Mouse (Mus musculus) embryo, embryonic 11 days (tissue): ENCODE results near the gene Rnf157.
"Not testable (repeated sequence)": the region's sequence is repeated elsewhere in the genome, so short reads cannot be mapped to it uniquely, and the experiment has no call there.

ENCODE experiments used
- DNase-seq: peaks from one replicate; pipeline ENCODE4 v3.0.0-alpha.2; 2015

Rnf157 gene

DNA sequence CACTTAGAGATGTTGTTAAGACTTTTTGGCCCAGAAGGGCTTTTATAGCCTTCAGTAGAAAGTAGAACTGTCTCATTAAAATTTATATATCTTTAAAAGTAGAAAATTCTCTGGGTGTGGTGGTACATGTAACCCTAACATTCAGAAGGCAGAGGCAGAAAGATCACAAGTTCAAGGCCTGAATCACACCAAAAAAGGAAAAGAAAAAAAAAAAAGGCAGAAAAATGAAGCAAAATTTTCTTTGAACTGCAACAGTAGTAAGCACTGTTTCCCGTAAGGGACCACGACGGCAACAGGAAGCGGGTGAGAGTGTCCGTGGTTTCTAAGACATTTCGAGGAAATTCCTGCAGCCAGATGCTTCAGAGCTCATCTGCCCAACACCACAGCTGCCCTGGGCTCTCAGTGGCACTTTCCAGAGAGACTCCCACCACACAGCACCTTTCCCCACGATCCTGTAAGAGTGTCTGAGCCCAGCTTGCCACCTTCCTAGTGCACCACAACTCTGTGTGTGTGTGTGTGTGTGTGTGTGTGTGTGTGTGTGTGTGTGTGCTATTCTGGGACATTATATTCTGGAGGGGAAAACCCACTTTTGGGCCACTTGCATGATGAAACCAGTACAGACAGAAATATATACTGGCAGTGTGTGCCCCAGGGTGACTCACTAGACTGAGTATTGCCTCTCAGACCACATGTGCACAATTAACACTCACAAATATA, 35.7 kb downstream of the Rnf157 start:
- peak; percentile 9 for DNase-seq

DNA sequence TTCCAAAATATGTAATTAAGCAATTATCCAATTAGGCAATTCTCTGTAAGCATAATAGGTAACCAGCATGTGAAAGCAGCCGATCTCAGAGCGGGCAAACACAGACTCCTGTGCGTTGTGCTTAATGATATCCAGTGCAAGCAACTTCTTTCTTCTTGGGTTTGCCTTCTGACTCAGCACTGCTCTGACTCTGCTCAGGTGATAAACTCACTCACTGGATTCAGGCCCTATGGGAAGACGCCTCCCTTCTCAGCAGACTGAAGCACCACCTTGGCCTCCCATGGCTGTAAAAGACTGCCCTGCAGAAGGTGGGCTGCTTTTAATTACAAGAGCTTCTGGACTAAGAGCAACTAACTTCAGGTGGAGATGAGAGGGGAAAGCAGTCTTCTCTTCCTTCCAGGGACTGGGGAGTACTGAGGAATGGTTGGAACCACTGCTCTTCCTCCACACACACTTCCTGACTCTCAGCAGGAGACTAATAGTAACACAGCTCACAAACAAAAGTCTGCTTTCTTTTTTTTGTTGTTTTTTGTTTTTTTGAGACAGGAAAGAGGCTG, 40.9 kb downstream of the Rnf157 start:
- DNase-seq, result no peak

DNA sequence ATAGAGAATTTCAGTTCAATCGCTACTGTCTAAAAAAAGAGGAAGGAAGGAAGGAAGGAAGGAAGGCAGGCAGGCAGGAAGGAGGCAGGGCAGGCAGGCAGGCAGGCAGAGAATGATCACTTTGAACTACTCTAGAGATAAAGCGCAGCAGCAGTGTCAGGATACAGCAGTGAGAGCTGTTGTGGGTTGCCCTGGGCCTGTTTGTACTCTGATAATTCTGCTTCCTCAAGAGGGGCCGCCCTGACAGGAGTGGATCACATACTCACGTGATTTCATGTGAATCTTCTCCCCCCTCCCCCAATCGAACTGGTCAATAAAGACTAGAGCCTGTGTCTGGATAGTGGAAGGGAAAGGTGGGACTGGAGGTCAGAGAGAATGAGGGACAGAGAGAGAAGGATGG, 43.2 kb downstream of the Rnf157 start:
- no peak for DNase-seq

DNA sequence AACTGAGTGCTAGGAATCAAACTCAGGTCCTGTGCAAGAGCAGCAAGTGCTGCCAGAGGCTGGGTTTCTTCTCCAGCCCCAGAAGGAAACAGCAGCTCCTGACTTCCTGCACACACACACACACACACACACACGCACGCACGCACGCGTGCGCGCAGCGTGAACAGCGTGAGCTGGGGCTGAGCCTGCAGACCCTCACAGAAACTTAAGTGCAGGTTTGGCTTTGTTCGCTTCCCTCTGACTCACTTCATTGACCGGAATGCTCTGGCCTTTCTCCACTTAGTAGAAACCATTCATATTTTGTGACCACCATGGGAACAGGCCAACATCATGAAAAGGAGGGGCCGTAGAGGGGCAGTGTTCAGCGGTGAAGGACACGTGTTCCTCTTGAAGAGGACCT, 43.8 kb downstream of the Rnf157 start:
- no peak for DNase-seq

DNA sequence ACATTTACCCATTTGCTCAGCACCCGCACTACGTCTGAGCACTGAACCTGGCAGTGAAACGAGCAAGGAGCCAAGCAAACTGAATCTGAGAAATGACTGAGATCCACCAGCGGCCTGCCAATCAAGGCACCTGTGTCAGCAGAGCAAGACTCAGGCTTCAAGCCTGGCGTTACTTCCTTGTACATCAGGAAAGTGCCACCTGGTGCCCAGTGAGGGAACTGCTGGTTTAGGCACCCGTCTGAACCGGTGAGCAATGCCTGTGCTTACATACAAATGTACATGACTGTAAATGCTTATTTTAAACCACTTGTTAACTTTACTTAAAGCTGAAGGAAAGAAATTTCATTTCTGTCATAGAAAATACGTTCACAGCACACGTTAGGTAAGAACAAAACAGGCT, 44.7 kb downstream of the Rnf157 start:
- DNase-seq, result peak; percentile 90

DNA sequence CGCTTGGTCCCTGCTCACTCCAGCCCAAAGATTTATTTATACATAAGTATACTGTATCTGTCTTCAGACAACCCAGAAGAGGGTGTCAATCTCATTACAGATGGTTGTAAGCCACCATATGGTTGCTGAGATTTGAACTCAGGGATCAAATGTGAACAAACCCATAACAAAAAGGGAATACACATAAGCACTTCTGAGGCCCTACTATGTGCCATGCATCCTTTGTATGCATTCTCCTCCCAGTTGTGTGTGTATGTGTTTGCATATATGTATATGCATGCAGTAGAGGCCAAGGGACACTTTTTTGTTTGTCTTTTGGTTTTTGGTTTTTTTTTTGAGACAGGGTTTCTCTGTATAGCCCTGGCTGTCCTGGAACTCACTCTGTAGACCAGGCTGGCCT, 46.2 kb downstream of the Rnf157 start:
- no peak for DNase-seq

DNA sequence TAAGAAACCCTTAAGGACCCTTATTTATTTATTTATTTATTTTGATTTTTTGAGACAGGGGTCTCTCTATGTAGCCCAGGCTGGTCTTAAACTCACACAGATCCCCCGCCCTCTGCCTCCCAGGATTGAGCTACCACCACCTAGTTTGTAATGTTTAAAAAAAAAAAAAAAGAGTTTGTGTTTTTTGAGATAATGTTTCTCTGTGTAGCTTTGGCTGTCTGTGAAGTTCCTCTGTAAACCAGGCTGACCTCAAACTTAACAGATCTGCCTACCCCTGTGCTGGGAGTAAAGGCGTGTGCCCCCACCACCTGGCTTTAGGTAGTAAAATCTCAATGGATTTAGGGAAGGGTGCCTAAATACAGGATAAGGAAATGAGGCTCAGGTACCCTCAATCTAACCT, 46.7 kb downstream of the Rnf157 start:
- DNase-seq, result no peak

DNA sequence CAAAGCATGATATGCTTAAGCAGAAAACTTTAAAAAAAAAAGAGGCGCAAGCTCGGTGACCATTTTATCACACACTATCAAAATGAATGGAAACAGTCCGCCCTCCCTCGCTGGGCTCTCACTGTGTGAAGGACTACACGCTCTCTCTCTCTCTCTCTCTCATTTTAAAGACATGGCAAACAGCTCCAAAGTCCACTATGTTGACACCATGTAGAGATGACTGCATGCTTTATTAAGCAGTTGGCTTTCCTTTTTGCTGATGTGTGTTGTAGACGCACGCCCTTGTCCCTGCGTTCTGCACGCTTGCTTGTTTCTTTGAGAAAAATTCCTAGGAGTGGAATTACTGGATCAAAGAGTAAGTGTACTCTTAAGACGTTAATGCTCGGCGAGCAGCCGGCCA, 47.4 kb downstream of the Rnf157 start:
- no peak for DNase-seq

DNA sequence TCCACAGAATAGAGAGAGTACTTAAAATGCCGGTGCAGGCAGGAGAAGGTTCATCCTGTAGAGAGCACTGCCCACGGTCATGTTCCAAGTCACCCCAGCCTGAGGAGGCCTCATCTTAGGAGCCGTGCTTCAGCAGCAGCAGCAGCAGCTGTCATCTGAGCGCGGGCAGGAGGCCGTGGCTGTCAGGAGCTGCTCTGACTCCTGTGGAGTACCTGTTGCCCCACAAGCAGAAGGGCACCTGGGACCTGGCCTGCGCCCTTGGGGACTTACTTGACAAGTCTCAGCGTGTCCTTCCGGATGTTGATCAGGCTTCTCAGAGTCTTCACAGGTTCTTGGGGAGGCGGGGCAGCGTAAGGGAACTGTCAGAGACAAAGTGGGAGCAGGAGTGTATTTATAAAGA, 50.8 kb downstream of the Rnf157 start:
- no peak for DNase-seq

DNA sequence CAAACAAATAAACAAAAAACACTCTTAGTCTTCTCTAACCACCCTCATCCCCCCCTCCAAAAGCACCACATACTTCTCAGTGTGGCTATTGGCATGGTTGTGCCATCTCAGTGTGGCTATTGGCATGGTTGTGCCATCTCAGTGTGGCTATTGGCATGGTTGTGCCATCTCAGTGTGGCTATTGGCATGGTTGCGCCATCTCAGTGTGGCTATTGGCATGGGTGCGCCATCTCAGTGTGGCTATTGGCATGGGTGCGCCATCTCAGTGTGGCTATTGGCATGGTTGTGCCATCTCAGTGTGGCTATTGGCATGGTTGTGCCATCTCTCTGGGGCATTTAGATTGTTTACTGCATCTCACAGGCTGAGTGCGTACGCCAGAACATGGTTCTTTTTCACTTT, 51.9 kb downstream of the Rnf157 start:
- DNase-seq, result not testable (repeated sequence)

DNA sequence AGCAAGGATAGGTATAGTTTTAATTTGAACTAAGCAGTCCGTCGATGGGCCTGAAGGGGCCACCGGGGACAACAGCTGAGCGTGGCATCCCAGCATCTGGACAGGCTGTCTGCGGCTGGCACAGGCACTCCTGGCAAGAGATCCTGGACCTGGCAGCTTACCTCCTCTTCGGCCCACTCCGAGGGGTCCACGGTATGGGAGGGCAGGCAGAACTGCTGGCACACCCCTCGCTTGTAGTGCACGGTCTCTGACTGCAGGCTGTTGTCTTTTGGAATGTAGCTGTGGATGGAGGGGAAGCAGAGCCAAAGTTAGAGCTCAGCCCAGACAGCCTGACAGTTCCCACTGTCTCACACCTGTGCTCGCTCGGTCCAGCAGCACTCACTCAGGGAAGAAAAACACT, 53.2 kb downstream of the Rnf157 start:
- DNase-seq, result no peak

DNA sequence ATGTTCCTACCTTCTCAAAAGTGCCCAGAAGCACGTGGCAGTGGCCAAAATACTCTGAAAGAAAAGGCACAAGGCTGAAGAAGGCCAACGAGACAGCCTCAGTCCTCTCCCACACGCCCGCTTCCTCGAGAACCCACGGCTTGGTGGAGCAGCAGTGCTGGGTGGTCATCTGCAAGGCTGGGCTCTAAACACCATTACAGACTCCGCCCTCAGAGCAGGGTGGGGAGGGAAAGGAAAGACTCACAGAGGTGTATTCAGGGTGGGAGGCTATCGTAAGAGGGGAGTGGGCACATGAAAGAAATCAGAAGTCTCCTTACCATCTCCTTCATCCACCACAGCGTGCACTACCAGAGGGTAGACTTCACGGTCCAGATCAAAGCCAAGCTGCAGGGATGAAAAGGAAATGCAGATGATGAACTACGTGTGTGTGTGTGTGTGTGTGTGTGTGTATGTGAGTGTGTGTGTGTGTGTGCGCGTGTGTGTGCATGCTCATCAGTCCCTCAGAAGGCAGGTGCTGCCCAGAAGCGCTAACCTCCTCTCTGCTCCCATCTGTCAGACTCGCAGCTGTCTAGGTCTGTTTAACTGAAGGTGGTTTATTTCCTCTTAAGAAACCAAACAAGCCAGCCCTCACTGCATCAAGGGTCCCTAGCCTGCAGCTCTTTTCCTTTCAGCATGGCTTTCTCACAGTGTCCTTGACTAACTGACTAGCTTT, 53.8 kb downstream of the Rnf157 start:
- no peak for DNase-seq

DNA sequence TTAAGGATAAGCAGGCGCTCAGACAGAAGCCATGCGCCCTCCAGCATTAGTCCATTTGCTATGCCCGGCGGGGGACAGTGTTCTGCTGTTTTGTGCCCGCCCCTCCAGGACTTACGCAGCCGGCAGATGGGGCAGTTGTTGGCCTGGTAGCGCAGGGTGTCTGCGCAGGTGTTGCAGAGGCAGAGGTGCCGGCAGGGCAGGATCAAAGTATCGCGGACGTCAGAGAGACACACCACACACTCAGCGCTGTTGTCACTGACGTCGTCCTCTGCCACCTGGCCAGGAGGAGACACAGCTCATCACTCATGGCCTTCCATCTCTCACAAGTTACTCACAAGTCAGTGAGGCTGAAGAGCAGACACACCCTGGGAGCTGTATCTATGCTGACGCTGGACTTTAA, 58.3 kb downstream of the Rnf157 start:
- DNase-seq, result no peak

DNA sequence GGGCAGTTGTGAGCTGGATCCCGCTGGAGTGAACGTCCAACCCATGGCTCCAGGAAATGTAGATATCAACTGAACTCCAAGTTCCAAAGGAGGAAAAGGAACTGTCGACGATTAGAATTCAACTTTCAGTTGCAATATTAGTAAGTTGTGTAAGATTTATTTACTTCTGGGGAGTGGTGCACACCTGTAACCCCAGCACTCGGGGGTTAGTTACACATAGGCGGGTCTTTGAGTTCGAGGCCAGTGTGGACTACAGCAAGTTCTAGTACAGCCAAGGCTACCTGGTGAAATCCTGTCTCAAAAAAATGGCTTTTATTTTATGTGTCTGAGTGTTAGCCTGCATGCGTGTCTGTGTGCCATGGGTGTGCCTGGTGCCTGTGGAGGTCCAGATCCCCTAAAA, 59.3 kb downstream of the Rnf157 start:
- no peak for DNase-seq

DNA sequence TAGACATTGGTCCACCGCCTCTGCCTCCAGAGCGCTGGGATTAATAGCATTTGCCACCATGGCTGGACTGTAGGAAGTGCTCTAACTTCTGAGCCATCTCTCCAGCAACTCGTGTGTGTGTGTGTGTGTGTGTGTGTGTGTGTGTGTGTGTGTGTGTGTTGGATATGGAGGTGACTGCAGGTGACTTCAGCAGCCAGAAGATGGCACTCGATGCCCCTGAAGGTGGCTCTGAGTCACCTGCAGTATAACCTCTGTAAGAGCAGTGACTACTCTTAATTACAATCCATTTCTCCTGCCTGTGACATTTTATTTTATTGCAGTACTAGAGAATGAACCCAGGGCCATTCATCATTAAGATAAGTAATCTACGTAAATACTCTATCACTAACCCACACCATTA, 61.5 kb downstream of the Rnf157 start:
- no peak for DNase-seq

DNA sequence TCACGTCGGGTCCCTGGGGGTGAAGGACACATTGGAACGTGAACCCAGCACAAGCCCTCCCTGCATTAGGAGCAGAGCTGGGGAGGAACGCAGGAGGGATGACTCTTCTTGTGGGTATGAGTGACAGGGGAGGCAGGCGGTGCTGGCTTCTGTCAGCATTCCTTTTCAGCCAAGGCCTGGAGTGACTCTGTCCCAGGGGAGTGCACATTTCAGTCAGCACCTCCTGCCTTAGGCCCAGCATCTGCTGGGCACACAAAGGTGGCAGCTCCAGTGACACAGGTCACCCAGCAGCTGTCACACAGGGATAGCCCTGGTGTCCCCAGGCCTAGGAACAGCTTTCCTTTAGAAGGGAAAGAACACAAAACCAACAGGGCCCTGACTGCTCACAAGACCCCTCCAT, 64.9 kb downstream of the Rnf157 start:
- no peak for DNase-seq

DNA sequence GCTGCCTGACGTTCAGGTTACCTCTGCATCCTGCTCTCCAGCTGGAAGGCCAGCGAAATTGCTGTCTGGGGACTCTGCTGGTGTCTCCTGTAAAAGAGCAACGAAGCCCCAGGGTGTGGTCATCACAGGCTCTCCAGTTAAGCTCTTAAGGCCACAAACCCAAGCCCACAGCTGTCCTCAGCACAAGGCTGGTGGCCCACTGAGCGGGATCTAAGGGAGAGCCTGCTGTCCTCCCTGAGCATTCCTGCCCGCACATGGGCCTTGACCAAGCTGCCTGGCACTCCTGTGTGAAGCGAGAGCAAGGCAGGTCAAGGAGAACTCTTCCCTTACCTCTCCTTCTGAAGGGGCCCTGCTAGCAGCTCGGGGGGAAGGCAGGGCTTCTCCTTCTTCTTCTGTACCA, 65.8 kb downstream of the Rnf157 start:
- DNase-seq, result no peak

DNA sequence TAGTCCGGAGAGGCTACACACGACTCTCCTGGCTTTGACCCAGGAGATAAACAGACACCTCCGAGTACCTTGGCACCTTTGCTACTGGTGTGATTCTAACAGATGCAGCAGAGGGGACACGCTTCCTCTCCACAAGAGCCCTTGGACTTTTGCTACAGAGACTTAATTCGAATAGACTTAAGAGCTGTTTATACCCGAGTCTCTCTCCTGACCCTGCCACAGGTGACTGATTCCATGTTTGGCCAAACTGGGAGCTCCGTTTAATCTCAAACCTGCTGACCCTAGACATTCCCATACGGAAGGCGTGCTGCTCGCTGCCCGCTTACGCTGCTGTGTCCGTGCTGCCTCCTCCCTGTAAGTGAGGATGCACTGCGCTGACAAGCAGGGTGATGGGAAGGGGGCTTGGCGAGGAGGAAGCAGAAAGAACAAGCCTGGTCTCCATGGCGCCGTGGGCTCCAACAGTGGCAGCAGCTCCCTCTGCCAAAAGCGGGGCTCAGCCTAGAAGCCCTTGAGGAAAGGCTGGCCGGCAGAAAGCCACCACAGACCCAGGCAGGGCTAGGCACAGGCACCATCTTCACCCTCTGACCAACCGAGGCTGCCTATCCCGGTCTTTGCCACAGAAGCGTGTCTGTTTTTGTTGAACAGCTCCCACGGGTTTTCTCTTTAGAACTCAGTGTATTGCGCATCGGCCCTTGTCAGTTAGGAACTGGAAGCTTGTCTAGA, 70.6 kb downstream of the Rnf157 start:
- no peak for DNase-seq

DNA sequence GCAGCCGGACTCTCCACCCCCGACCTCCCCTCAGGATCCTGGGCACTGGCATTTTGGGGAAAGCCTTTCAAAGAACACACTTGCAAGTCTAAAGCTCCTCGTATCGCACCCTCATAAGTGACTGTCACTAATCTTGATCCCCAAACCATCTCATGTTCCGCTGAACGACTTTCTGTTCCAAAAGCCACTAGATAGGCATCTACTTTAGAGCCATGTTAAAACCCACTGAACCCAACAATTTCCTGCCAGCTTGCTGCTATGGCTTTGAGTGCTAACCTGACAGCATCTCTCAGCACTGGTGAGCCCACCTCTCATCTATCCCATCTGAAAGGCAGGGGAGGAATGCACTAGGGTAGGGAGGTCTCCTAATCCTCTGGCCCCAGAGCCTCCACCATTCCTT, 75.3 kb downstream of the Rnf157 start:
- DNase-seq, result no peak

DNA sequence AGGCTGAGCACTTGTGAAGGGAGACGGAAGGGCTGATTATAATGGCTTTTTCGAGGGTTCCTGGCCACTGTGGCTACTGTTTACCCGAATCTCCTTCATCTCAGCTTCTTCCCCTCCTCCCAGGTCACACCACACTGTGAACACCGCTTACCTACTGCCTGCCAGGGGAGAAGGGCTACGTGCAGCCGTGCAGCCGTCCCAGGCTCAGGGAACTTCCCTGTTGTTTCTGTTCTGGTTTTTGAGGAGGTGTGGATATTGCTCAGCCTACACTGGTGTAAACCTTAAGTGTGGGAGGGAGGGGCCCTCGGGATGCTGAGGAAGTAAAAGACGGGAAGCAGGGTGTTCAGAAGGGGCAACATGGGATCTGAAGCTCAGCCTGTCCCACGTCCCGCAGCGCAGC, 75.8 kb downstream of the Rnf157 start:
- DNase-seq, result no peak

DNA sequence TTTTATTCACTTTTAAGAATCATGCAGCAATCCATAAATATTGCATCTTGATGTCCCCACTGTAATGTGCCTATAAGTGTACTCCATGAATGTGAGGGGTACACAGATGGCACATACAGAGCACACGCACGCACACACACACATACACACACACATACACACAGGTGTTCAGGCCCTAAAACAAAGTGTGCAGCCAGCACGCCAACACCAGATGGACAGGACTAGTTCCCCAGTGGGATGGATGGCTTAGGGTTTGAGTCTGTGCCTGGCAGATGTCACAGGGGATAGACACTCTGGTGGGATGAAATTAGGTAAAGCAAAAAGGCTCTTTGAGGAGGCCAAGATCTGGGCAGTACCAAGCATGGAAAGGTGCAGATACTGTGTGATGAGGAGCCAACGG, 76.4 kb downstream of the Rnf157 start:
- no peak for DNase-seq

DNA sequence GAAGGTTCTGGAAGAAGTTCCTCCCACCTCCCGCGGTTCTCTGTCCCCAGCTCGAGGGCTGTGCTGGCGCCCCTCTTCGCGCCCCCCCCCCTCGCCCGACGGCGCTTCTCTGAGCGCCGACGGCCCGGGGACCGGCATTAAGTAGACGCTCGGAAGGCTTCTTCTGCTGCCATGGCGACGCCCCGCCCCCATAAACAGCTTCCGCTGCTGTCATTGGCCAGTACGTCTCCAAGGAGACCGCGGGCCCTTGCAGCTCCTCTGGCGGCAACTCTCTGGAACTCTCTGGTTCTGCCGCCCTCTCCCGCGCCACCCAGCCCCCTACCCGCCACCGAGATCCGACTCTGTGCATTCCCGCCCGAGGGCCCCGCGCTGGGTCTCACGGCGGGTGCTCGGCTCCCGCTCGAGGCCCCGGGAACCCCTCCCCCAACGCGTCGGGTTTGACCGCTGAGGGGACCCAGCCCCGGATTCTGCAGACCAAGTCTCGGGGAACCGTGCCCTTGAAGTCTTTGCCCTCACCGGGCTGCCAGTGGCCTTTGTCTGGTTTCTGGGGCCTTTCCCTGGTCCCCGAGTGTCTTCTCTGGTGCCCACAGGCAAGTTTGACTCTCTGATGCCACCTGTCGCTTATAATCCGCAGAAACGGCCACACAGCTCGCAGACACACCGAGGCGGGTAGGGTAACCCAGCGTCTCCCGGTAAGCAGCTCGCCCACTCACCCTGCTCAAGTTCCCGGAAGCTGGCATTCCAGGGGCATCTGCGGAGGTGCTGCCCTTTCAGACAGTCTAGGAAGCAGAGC, 77.4 kb downstream of the Rnf157 start, which contains the start of gene Foxj1:
Gene Foxj1 (minus strand): TSS at position 156 of the 793 bp plus-strand sequence.
- peak; percentile 95 for DNase-seq

DNA sequence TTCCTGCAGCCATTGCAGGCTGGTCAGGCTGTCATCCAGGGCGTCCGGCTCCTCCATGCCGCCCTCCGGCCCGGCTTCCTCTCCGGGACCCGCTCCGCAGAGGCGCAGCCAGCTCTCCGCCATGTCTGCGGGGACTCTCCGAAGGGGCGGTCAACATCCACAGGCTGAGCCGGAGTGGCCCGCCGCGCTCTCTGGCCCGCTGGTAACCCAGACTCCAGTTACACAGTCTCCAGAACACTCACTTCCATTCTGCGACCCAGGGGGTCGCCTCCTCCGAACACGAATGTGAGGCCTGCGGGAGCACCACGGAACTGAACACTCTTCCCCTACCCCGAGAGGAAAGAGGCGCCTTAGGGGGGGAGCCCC, 78.4 kb downstream of the Rnf157 start:
- DNase-seq, result no peak
